Mouse (Mus musculus): ENCODE measurements around the gene Cnpy3. TPM values are rescaled to one million over a fixed set of nuclear protein-coding genes. Genes with fewer than 3 reads are reported as not detected.
A peak's percentile ranks its signal among the peaks of the same experiment; 100 is the strongest.

Gene Cnpy3
- polyA plus RNA-seq, 1 experiment from 2014 or later = 47.7 TPM

DNA sequence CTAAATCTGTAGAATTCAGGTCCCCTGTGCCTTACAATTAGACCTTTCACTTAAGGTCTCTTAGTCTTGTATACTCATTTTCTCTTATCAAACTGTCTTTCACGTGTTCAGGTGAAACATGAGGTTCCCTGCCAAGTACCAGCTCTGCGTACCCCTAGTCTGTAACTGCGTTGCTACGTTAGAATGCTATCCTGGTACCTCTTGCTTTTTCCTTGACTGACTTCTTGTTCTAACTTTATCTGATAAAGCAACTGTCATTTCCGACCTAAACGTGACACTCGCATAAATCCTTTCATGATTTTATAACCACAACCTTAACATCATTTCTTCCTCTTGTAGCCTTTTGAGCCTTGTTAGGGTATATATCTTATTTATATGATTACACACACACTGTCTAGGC is 39.6 kb downstream of the Cnpy3 start:
- Histone ChIP-seq H3K27me3 (replicated peaks) (no peaks in the 10 kb centered on the region), H3K9ac (peak overlapping the region; percentile 98), H3K4me1 (peaks cover 15% of the 10 kb centered on the region), H3K4me3 (peak overlapping the region; percentile 99), H3K36me3 (peaks cover 42% of the 10 kb centered on the region), H3K9me3 (no peaks in the 10 kb centered on the region), H3K27ac (replicated peaks) (no peak overlapping the region), H3K4me2 (peak overlapping the region; percentile 82)
- 52% methylated on average over 7 of the region's 7 CpGs for WGBS
- ATAC-seq (ENCODE audit: extremely low read depth, insufficient number of reproducible peaks, low FRiP score, low TSS enrichment) = no peak

DNA sequence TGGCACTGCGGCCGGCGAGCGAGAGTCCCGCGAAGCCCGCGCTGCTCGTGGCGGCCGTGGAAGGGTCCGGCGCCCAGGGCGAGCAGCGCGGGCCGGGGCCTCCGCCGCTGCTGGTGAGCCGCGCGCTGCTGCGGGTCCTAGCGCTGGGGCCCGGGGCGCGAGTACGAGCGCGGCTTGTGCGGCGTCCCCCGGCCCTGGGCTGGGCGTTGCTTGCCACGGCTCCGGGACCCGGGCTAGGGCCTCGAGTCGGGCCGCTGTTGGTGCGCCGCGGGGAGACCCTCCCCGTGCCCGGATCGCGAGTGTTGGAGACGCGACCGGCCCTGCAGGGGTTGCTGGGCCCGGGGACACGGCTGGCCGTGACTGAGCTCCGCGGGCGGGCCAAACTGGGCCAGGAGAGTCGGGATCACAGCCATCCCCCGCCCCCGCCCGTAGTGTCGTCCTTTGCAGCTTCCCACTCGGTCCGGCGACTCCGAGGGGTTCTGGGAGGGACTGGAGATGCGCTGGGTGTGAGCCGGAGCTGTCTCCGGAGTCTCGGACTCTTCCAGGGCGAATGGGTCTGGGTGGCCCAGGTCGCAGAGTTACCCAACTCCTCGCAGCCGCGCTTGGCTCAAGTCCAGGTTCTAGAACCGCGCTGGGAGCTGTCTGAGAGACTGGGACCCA is 40.3 kb downstream of the Cnpy3 start:
- Histone ChIP-seq H3K4me1 (peaks cover 15% of the 10 kb centered on the region), H3K36me3 (peaks cover 35% of the 10 kb centered on the region), H3K4me3 (peak overlapping the region; percentile 99), H3K27ac (replicated peaks) (peak overlapping the region; percentile 69), H3K9ac (peak overlapping the region; percentile 98), H3K4me2 (peak overlapping the region; percentile 82), H3K27me3 (replicated peaks) (no peaks in the 10 kb centered on the region), H3K9me3 (no peaks in the 10 kb centered on the region)
- WGBS = under 1% methylated on average over 75 of the region's 76 CpGs
- ATAC-seq (ENCODE audit: extremely low read depth, insufficient number of reproducible peaks, low FRiP score, low TSS enrichment) = peak; percentile 47; the same call in 1 of the 2 replicates

DNA sequence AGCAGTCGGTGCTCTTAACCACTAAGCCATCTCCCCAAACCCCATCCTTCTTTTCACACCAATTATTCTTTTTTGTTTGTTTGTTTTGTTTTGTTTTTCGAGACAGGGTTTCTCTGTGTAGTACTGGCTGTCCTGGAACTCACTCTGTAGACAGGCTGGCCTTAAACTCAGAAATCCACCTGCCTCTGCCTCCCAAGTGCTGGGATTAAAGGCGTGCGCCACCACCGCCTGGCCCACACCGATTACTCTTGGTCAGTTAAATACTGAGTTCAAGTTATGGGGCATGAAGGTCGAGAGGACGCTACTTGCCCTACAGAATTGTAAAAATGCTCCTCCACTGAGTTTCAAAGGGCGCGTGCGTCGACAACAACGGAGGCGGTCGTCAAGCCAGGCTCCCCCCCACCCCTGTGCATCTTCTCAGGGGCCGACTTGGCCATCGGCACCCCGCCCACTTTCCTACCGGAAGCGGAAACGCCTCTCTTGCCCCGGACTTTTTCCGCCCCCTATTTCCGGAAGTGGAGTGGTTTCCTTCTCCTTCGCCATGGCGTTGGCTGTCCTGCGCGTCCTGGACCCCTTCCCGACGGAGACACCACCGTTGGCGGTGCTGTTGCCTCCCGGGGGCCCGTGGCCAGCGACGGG is 40.9 kb downstream of the Cnpy3 start, which contains the start of gene Pex6:
Gene Pex6 (plus strand): TSS at position 505 of the 639 bp plus-strand sequence.
- H3K9ac ChIP-seq = peak within 1 kb of the TSS; percentile 98
- no peaks in the 10 kb centered on the region for H3K9me3 ChIP-seq
- H3K4me3 ChIP-seq = peak within 1 kb of the TSS; percentile 99
- no peaks in the 10 kb centered on the region for H3K27me3 ChIP-seq (replicated peaks)
- H3K4me2 ChIP-seq = peak within 1 kb of the TSS; percentile 82
- 7% methylated on average over 36 of the region's 36 CpGs for WGBS
- H3K36me3 ChIP-seq = peaks cover 28% of the 10 kb centered on the region
- ATAC-seq (ENCODE audit: extremely low read depth, insufficient number of reproducible peaks, low FRiP score, low TSS enrichment) = peak; percentile 73
- peaks cover 18% of the 10 kb centered on the region for H3K4me1 ChIP-seq
- H3K27ac ChIP-seq (replicated peaks) = peak within 1 kb of the TSS; percentile 69

DNA sequence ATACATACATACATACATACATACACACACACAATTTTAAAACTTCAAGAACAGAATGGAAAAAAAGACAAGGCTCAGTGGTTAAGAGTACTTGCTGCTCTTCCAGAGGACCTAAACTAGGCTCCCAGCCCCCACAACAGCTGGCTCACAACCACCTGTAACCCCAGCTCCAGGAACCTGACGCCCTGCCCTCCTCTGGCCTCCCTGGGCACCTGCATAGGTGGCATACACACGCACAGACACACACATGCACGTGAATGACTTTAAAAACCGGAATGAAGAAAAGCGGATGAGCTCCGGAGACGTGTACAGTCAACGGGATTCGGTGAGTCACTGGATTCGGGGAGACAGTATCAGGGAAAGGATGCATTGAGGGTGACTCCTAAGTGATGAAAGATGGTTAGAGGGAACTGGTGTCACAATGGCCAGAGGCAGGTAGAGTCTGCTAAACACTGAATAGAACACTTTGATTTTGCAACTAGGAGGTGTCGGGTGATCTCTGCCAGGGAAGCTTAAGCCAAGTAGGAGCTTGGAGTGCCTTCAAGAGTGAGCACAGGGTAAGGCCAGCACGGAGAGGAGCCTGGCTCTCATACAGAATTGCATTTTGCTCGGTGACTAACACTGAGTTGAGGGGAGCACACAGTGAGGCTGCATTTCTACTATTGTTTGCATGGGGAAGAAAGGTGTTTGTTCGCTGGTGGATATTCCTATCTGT is 45.5 kb downstream of the Cnpy3 start:
- ATAC-seq (ENCODE audit: extremely low read depth, insufficient number of reproducible peaks, low FRiP score, low TSS enrichment) = no peak
- H3K4me1 ChIP-seq = peaks cover 33% of the 10 kb centered on the region
- no peaks in the 10 kb centered on the region for H3K36me3 ChIP-seq
- 79% methylated on average over 14 of the region's 14 CpGs for WGBS
- H3K4me3 ChIP-seq = no peak overlapping the region
- H3K4me2 ChIP-seq = peak overlapping the region; percentile 93; the same call in 1 of the 2 replicates
- no peak overlapping the region for H3K27ac ChIP-seq (replicated peaks)
- H3K9me3 ChIP-seq = no peaks in the 10 kb centered on the region
- H3K27me3 ChIP-seq (replicated peaks) = no peaks in the 10 kb centered on the region
- no peak overlapping the region for H3K9ac ChIP-seq

DNA sequence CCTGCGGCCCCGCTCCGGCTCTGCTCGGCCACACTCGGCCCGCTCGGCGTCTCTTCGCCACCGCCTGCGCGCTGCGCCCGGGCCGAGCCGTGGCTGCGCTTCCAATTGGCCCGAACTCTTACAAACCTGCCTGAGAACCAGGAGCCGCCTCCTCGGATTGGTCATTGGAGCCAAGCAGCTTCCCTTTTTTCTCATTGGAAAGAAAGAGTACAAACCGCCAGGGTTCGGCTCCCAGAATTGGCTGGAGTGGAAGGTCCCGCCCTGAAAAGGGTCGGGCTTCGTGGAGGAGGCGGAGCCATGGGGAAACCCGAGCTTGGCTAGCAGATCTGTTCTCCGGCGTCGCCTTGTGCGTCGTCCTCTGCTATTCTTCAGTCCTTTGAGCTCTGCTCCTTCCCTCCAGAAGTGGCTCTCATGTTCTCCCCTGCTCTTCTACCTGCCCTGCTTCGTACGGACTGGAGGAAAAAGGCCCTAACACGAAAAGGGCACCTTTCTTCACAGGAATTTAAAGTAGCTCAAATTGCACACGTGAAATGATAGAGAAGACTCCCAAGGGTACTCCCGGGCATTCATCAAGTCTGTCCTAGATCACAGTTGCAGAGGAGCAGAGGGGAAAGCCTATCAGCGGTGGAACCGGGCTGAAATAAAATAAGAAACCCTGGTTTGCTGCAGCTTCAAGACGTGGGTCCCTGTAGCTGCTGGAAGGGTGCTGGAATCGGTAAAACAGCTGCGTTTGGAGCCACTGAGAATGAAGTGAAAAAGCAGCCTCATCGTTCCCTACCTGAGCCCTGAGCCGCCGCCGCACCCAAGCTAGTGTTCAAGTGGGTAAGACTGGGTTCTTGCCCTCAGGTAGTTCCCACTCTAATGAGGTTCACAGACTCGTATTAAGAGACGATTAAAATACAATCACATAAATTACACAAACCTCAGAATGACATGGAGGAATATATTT is 46.9 kb downstream of the Cnpy3 start, which contains the start of gene Ppp2r5d:
Gene Ppp2r5d (minus strand): TSS at position 225 of the 949 bp plus-strand sequence.
- Histone ChIP-seq H3K27ac (replicated peaks) (peak within 1 kb of the TSS; percentile 91), H3K27me3 (replicated peaks) (no peaks in the 10 kb centered on the region), H3K9ac (peak within 1 kb of the TSS; percentile 95), H3K36me3 (peaks cover under 1% of the 10 kb centered on the region; the same call in 1 of the 2 replicates), H3K4me3 (peak within 1 kb of the TSS; percentile 94), H3K4me2 (peak within 1 kb of the TSS; percentile 93), H3K9me3 (no peaks in the 10 kb centered on the region), H3K4me1 (peaks cover 40% of the 10 kb centered on the region)
- WGBS = 1% methylated on average over 48 of the region's 48 CpGs
- peak; percentile 92 for ATAC-seq (ENCODE audit: extremely low read depth, insufficient number of reproducible peaks, low FRiP score, low TSS enrichment)

DNA sequence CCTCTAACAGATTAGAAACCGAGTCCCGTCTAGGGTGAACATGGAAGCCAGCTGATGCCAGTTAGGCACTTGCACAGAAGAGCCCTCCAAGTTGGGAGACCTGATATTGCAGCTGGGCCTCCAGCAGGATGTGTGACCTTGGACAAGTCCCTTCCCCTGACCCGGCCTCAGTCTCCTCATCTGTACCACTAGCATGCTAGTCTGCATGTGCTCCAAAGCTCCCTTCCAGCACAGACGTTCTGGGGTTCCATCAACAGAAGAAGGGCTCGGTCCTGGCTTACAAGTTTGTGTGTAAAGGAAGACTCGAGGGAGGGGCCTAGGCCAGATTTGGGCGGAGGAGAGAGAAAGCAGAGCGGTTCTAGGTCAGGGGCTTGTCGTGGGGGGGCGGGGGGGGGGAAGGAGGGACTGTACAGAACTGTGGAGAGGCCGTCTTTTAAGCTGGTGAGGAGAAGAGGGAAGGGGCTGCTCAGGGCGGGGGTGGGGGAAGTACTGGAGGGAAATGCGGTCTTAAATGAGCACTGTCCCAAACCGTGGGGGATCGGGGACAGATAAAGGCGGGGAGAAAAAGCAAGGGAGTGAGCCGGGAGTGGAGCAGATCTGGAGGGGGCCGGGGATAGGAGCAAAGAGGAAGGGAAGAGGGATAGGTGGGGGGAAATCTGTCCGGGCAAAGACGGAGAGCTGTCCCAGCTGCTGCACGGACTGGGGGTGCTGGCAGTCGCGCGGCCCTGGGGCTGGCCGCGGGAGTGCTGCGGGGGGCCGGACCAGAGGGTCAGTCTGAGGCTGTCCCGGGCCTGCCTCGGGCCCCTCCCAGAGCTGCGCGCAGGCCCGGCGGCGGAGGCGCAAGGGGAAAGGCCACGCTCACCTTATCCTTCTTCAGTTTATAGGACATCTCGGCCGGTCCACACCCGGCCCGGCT is 47.8 kb downstream of the Cnpy3 start:
- WGBS = 5% methylated on average over 32 of the region's 41 CpGs
- Histone ChIP-seq H3K4me3 (peak overlapping the region; percentile 94), H3K9me3 (no peaks in the 10 kb centered on the region), H3K4me2 (peak overlapping the region; percentile 93), H3K27me3 (replicated peaks) (no peaks in the 10 kb centered on the region), H3K4me1 (peaks cover 40% of the 10 kb centered on the region), H3K36me3 (peaks cover 9% of the 10 kb centered on the region), H3K27ac (replicated peaks) (peak overlapping the region; percentile 91), H3K9ac (peak overlapping the region; percentile 95)
- ATAC-seq (ENCODE audit: extremely low read depth, insufficient number of reproducible peaks, low FRiP score, low TSS enrichment) = peak; percentile 66; the same call in 1 of the 2 replicates

DNA sequence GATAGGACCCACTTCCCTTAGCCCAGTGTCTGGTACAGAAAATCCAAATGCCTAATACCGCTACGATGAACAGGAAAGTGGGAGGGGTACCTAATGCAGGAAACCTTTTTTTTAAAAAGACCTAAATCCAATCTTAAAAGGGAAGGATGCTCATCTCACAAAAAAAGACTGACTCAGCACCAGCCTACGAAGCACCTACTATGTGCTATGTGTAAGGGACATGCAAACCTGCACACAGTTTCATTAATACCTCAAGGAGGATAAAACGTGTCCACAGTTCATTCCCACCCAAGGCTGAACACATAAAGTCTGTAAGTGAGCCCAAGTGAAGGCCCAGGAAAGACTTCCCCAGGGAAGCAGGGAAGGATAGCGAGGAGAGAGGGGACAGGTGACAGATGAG is 49.5 kb downstream of the Cnpy3 start:
- Histone ChIP-seq H3K4me3 (no peak overlapping the region), H3K27me3 (replicated peaks) (no peaks in the 10 kb centered on the region), H3K4me2 (peak overlapping the region; percentile 93; the same call in 1 of the 2 replicates), H3K27ac (replicated peaks) (no peak overlapping the region), H3K9me3 (no peaks in the 10 kb centered on the region), H3K4me1 (peaks cover 43% of the 10 kb centered on the region), H3K36me3 (peaks cover 24% of the 10 kb centered on the region), H3K9ac (peak overlapping the region; percentile 95)
- WGBS = 89% methylated on average over 5 of the region's 5 CpGs
- ATAC-seq (ENCODE audit: extremely low read depth, insufficient number of reproducible peaks, low FRiP score, low TSS enrichment) = no peak

DNA sequence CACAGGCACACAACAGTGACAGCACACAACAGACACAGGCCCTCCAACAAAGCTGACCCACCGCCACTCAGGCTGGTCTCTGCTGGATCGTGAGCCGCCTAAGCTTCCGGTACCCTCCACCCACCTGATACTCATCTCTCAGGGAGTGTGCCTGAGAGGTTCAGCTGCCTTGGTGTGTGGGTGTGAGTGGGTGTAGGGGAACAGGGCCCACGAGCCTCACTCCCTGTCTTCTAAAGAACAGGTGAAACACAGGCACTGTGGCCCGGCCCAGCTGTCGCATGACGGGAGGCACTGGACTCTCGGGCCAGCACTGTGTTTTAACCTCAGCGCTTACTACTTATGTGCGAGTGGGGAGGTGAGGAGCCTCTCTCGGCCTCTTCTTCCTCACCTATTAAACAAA is 49.9 kb downstream of the Cnpy3 start:
- H3K36me3 ChIP-seq = peaks cover 24% of the 10 kb centered on the region
- no peak overlapping the region for H3K4me3 ChIP-seq
- H3K27ac ChIP-seq (replicated peaks) = no peak overlapping the region
- no peaks in the 10 kb centered on the region for H3K9me3 ChIP-seq
- ATAC-seq (ENCODE audit: extremely low read depth, insufficient number of reproducible peaks, low FRiP score, low TSS enrichment) = no peak
- H3K4me1 ChIP-seq = peaks cover 43% of the 10 kb centered on the region
- 0 out of 2 replicates have a peak overlapping the region, but pooled peaks have one; percentile 11 for H3K4me2 ChIP-seq
- H3K9ac ChIP-seq = no peak overlapping the region; the same call in 1 of the 2 replicates
- 80% methylated on average over 12 of the region's 12 CpGs for WGBS
- H3K27me3 ChIP-seq (replicated peaks) = no peaks in the 10 kb centered on the region

DNA sequence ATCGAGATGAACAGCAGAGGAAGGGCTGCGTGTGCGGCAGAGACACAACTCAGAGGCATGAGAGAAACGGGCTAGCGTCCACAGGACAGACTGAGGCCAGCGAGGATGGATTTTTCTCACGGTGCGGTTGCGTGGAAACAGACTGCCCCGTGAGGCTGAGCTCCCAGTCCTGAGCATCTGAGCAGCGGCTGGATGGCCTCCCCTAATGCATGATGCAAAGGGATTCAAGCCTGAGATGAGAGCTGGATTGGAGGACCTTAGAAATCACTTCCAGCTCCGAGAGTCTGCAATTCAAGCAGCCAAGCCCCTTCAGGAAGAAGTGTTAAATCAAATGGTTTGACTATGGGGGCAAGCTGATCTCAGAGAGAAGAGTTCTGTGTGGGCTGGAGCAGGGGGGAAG is 50.5 kb downstream of the Cnpy3 start:
- Histone ChIP-seq H3K4me1 (peaks cover 43% of the 10 kb centered on the region), H3K9me3 (no peaks in the 10 kb centered on the region), H3K27me3 (replicated peaks) (no peaks in the 10 kb centered on the region), H3K4me2 (no peak overlapping the region), H3K4me3 (no peak overlapping the region), H3K36me3 (peaks cover 24% of the 10 kb centered on the region), H3K9ac (0 out of 2 replicates have a peak overlapping the region, but pooled peaks have one; percentile 21), H3K27ac (replicated peaks) (no peak overlapping the region)
- WGBS = 80% methylated on average over 12 of the region's 12 CpGs
- ATAC-seq (ENCODE audit: extremely low read depth, insufficient number of reproducible peaks, low FRiP score, low TSS enrichment) = no peak

DNA sequence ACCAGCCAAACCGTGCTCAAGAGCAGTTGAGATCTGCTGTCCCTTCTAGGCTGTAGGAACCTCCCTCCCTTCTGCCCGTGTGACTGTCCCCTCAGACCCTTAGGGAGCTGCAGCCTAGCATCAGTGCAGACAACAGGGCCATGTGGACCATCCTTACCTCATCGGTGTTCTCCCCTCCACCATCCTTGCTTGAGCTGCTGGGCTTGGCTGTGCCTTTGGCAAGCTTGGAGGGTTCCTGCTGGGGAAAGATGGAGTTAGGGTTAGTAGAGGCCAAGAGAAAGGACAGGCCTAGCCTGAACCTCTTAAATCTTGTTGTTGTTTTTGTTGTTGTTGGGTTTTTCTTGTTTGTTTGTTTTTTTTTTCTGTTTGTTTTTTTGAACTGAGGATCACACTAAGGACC is 52.1 kb downstream of the Cnpy3 start:
- H3K27ac ChIP-seq (replicated peaks) = no peak overlapping the region
- H3K4me1 ChIP-seq = peaks cover 33% of the 10 kb centered on the region
- no peaks in the 10 kb centered on the region for H3K27me3 ChIP-seq (replicated peaks)
- no peak overlapping the region for H3K9ac ChIP-seq
- ATAC-seq (ENCODE audit: extremely low read depth, insufficient number of reproducible peaks, low FRiP score, low TSS enrichment) = no peak
- H3K36me3 ChIP-seq = peaks cover 26% of the 10 kb centered on the region
- no peaks in the 10 kb centered on the region for H3K9me3 ChIP-seq
- H3K4me3 ChIP-seq = no peak overlapping the region
- H3K4me2 ChIP-seq = no peak overlapping the region
- whole genome bisulfite sequencing = 81% methylated on average over 3 of the region's 3 CpGs
